Mouse (Mus musculus) bone marrow macrophage, adult 2 months (primary cell): ENCODE measurements around the gene Fam71f1.

ENCODE experiments used
- CTCF ChIP-seq: IDR thresholded peaks from 2 replicates; pipeline ENCODE4 v1.5.1; 2012; ENCODE audit warnings: low read depth, mild to moderate bottlenecking, low read length, moderate library complexity
- POLR2A ChIP-seq: IDR thresholded peaks from 2 replicates; pipeline ENCODE4 v1.6.1; 2012; ENCODE audit warnings: mild to moderate bottlenecking, low read depth, low read length, borderline replicate concordance

GRCm38 (mm10) chr6:29270961-29271360, 48.0 kb upstream of the Fam71f1 start:
- TF ChIP-seq CTCF: no peak
- no peak for TF ChIP-seq POLR2A
